Mouse (Mus musculus): Measurements from ENCODE around the gene Emc10. TPM values are rescaled to one million over a fixed set of nuclear protein-coding genes. Genes with fewer than 3 reads are reported as not detected.
A peak's percentile ranks its signal among the peaks of the same experiment; 100 is the strongest.

Emc10 gene
- polyA plus RNA-seq, 2 experiments = 151 to 182 TPM

DNA sequence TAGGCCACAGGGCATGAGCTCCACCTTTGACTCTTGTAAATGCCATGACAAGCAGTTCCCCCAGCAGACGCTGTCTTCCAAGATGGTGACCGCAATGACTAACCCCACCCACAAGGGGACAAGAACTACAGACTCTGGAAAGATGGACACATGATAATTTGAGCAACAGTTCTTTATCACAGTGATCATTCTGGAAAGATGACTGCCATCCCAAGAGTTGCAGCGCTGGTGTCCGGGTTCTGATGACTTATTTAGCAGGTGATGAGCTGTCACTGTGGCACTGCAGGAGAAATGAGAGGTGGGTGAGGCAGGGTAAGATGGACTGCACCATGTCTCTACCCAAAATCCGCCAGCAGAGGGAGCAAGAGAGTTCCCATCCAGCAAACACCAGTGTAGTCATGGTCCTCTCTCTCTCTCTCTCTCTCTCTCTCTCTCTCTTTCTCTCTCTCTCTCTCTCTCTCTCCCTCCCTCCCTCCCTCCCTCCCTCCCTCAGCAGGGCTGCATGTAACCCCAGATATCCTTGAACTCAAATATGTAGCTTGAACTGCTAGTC, 5.3 kb upstream of the Emc10 start:
- TF ChIP-seq POLR2A (IDR thresholded peaks at IDR 0.05; ENCODE audit: borderline replicate concordance, extremely low read depth, insufficient read depth, insufficient read length) = no peak
- ATAC-seq (ENCODE audit: low FRiP score, low read depth) (peak; percentile 58; the same call in 1 of the 2 replicates), DNase-seq (ENCODE audit: low spot score) (peak; percentile 59)

GRCm38 (mm10) chr7:44500046-44500445, 3.7 kb upstream of the Emc10 start:
- WGBS = 61% methylated on average over 20 of the region's 20 CpGs
- Histone ChIP-seq H3K9ac (ENCODE audit: low read depth, low read length, severe bottlenecking) (no peak overlapping the region), H3K27ac (replicated peaks; ENCODE audit: low read depth, low read length) (no peak overlapping the region), H3K4me1 (ENCODE audit: control insufficient read depth, insufficient read depth, low read length) (peaks cover 13% of the 10 kb centered on the region; the same call in 1 of the 2 replicates), H3K36me3 (ENCODE audit: control insufficient read depth, insufficient read depth, low read length) (no peaks in the 10 kb centered on the region), H3K9me3 (ENCODE audit: control insufficient read depth, low read length) (no peaks in the 10 kb centered on the region), H3K27me3 (ENCODE audit: control insufficient read depth, insufficient read depth, low read length) (no peaks in the 10 kb centered on the region), H3K4me3 (replicated peaks; ENCODE audit: low read length) (no peak overlapping the region), H3K4me2 (replicated peaks; ENCODE audit: low read depth, low read length, severe bottlenecking) (no peak overlapping the region)
- no peak for TF ChIP-seq POLR2A (IDR thresholded peaks at IDR 0.05; ENCODE audit: borderline replicate concordance, extremely low read depth, insufficient read depth, insufficient read length)
- no peak for ATAC-seq (ENCODE audit: low FRiP score, low read depth)
- DNase-seq (ENCODE audit: low spot score) = no peak

More for the DNA sequence above, 5.3 kb upstream of the Emc10 start:
- 0 out of 2 replicates have a peak, but pooled peaks cover 7% of the 10 kb centered on the region for H3K4me1 ChIP-seq (ENCODE audit: control insufficient read depth, insufficient read depth, low read length)
- H3K27me3 ChIP-seq (ENCODE audit: control insufficient read depth, insufficient read depth, low read length) = no peaks in the 10 kb centered on the region
- 39% methylated on average over 5 of the region's 5 CpGs for WGBS
- no peak overlapping the region for H3K4me2 ChIP-seq (replicated peaks; ENCODE audit: low read depth, low read length, severe bottlenecking)
- H3K4me3 ChIP-seq (replicated peaks; ENCODE audit: low read length) = no peak overlapping the region
- no peak overlapping the region for H3K27ac ChIP-seq (replicated peaks; ENCODE audit: low read depth, low read length)
- no peak overlapping the region for H3K9ac ChIP-seq (ENCODE audit: low read depth, low read length, severe bottlenecking)
- no peaks in the 10 kb centered on the region for H3K36me3 ChIP-seq (ENCODE audit: control insufficient read depth, insufficient read depth, low read length)
- H3K9me3 ChIP-seq (ENCODE audit: control insufficient read depth, low read length) = no peaks in the 10 kb centered on the region

GRCm38 (mm10) chr7:44498922-44499321, 2.6 kb upstream of the Emc10 start:
- Histone ChIP-seq H3K9me3 (ENCODE audit: control insufficient read depth, low read length) (no peaks in the 10 kb centered on the region), H3K27ac (replicated peaks; ENCODE audit: low read depth, low read length) (no peak overlapping the region), H3K4me2 (replicated peaks; ENCODE audit: low read depth, low read length, severe bottlenecking) (no peak overlapping the region), H3K4me3 (replicated peaks; ENCODE audit: low read length) (no peak overlapping the region), H3K4me1 (ENCODE audit: control insufficient read depth, insufficient read depth, low read length) (peaks cover 13% of the 10 kb centered on the region; the same call in 1 of the 2 replicates), H3K36me3 (ENCODE audit: control insufficient read depth, insufficient read depth, low read length) (peaks cover 3% of the 10 kb centered on the region; the same call in 1 of the 2 replicates), H3K9ac (ENCODE audit: low read depth, low read length, severe bottlenecking) (no peak overlapping the region), H3K27me3 (ENCODE audit: control insufficient read depth, insufficient read depth, low read length) (no peaks in the 10 kb centered on the region)
- 74% methylated on average over 1 of the region's 1 CpGs for WGBS
- DNase-seq (ENCODE audit: low spot score) (no peak), ATAC-seq (ENCODE audit: low FRiP score, low read depth) (no peak)
- TF ChIP-seq POLR2A (IDR thresholded peaks at IDR 0.05; ENCODE audit: borderline replicate concordance, extremely low read depth, insufficient read depth, insufficient read length) = no peak

GRCm38 (mm10) chr7:44497361-44498055, 1.2 kb upstream of the Emc10 start:
- Histone ChIP-seq H3K36me3 (ENCODE audit: control insufficient read depth, insufficient read depth, low read length) (peaks cover 15% of the 10 kb centered on the region), H3K27ac (replicated peaks; ENCODE audit: low read depth, low read length) (no peak overlapping the region), H3K4me3 (replicated peaks; ENCODE audit: low read length) (peak overlapping the region; percentile 73), H3K4me2 (replicated peaks; ENCODE audit: low read depth, low read length, severe bottlenecking) (peak overlapping the region; percentile 87), H3K9ac (ENCODE audit: low read depth, low read length, severe bottlenecking) (peak overlapping the region; percentile 87), H3K9me3 (ENCODE audit: control insufficient read depth, low read length) (no peaks in the 10 kb centered on the region), H3K27me3 (ENCODE audit: control insufficient read depth, insufficient read depth, low read length) (no peaks in the 10 kb centered on the region), H3K4me1 (ENCODE audit: control insufficient read depth, insufficient read depth, low read length) (peaks cover 13% of the 10 kb centered on the region; the same call in 1 of the 2 replicates)
- no peak for TF ChIP-seq POLR2A (IDR thresholded peaks at IDR 0.05; ENCODE audit: borderline replicate concordance, extremely low read depth, insufficient read depth, insufficient read length)
- DNase-seq (ENCODE audit: low spot score) (no peak), ATAC-seq (ENCODE audit: low FRiP score, low read depth) (no peak)
- 85% methylated on average over 10 of the region's 10 CpGs for WGBS

DNA sequence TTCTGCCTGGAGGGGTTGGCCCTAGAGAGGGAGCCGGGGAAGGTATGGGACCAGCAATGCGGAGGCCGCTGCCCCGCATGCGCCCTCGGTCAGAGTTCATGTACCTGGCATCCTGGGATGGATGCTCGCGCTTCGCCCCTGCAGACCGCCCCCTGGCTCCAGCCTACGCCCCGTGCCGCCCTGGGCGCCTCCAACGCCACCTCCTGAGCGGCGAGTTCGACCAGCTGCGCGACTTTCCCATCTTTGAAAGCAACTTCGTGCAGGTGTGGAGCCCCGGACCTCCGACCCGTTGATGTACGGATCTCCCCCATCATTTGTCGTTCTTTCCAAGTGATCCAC, 411 bp upstream of the Emc10 start:
- Histone ChIP-seq H3K4me3 (replicated peaks; ENCODE audit: low read length) (peak overlapping the region; percentile 73), H3K27ac (replicated peaks; ENCODE audit: low read depth, low read length) (peak overlapping the region; percentile 93), H3K9me3 (ENCODE audit: control insufficient read depth, low read length) (no peaks in the 10 kb centered on the region), H3K9ac (ENCODE audit: low read depth, low read length, severe bottlenecking) (peak overlapping the region; percentile 87), H3K27me3 (ENCODE audit: control insufficient read depth, insufficient read depth, low read length) (no peaks in the 10 kb centered on the region), H3K36me3 (ENCODE audit: control insufficient read depth, insufficient read depth, low read length) (peaks cover 23% of the 10 kb centered on the region), H3K4me1 (ENCODE audit: control insufficient read depth, insufficient read depth, low read length) (peaks cover 13% of the 10 kb centered on the region; the same call in 1 of the 2 replicates), H3K4me2 (replicated peaks; ENCODE audit: low read depth, low read length, severe bottlenecking) (peak overlapping the region; percentile 87)
- no peak for DNase-seq (ENCODE audit: low spot score)
- WGBS = under 1% methylated on average over 19 of the region's 26 CpGs
- TF ChIP-seq POLR2A (IDR thresholded peaks at IDR 0.05; ENCODE audit: borderline replicate concordance, extremely low read depth, insufficient read depth, insufficient read length) = 0 out of 2 replicates have a peak, but pooled peaks have one; percentile 65
- no peak for ATAC-seq (ENCODE audit: low FRiP score, low read depth)
